Mouse (Mus musculus): ENCODE data around the gene Phgr1.

Phgr1 gene

GRCm38 (mm10) chr2:118779065-118779464 lies 6.5 kb downstream of the Phgr1 start:
- no peak for DNase-seq (ENCODE audit: low read depth, low spot score)

GRCm38 (mm10) chr2:118779504-118780480 lies 7.2 kb downstream of the Phgr1 start, which contains the start of gene Disp2:
TSS of gene Disp2 (plus strand) at chr2:118779719.
- DNase-seq (ENCODE audit: low read depth, low spot score), result peak; percentile 74

- no peak for DNase-seq (ENCODE audit: low read depth, low spot score)
These were observed 8.5 kb downstream of the Phgr1 start for GRCm38 (mm10) chr2:118781115-118781514.

GRCm38 (mm10) chr2:118782303-118782702 lies 9.7 kb downstream of the Phgr1 start:
- DNase-seq (ENCODE audit: low read depth, low spot score), result no peak

GRCm38 (mm10) chr2:118783093-118783492 lies 10.5 kb downstream of the Phgr1 start:
- DNase-seq (ENCODE audit: low read depth, low spot score), result no peak

GRCm38 (mm10) chr2:118783663-118784062 lies 11.1 kb downstream of the Phgr1 start:
- DNase-seq (ENCODE audit: low read depth, low spot score), result no peak

GRCm38 (mm10) chr2:118786525-118786924 lies 14.0 kb downstream of the Phgr1 start:
- no peak for DNase-seq (ENCODE audit: low read depth, low spot score)

GRCm38 (mm10) chr2:118789501-118789900 lies 16.9 kb downstream of the Phgr1 start:
- no peak for DNase-seq (ENCODE audit: low read depth, low spot score)

GRCm38 (mm10) chr2:118790221-118790550 lies 17.6 kb downstream of the Phgr1 start:
- DNase-seq (ENCODE audit: low read depth, low spot score), result no peak

GRCm38 (mm10) chr2:118790551-118791525 lies 18.3 kb downstream of the Phgr1 start:
- peak; percentile 45 for DNase-seq (ENCODE audit: low read depth, low spot score)

- DNase-seq (ENCODE audit: low read depth, low spot score), result no peak
These were observed 19.2 kb downstream of the Phgr1 start for GRCm38 (mm10) chr2:118791591-118792258.

GRCm38 (mm10) chr2:118792259-118792613 lies 19.7 kb downstream of the Phgr1 start:
- no peak for DNase-seq (ENCODE audit: low read depth, low spot score)

GRCm38 (mm10) chr2:118793636-118794035 lies 21.1 kb downstream of the Phgr1 start:
- DNase-seq (ENCODE audit: low read depth, low spot score), result no peak

- no peak for DNase-seq (ENCODE audit: low read depth, low spot score)
These were observed 30.1 kb downstream of the Phgr1 start for GRCm38 (mm10) chr2:118802542-118803118.

GRCm38 (mm10) chr2:118804474-118804873 lies 31.9 kb downstream of the Phgr1 start:
- DNase-seq (ENCODE audit: low read depth, low spot score), result no peak

GRCm38 (mm10) chr2:118805137-118805536 lies 32.6 kb downstream of the Phgr1 start:
- DNase-seq (ENCODE audit: low read depth, low spot score), result no peak

GRCm38 (mm10) chr2:118805756-118806155 lies 33.2 kb downstream of the Phgr1 start:
- no peak for DNase-seq (ENCODE audit: low read depth, low spot score)

- no peak for DNase-seq (ENCODE audit: low read depth, low spot score)
These were observed 34.3 kb downstream of the Phgr1 start for GRCm38 (mm10) chr2:118806860-118807259.

- DNase-seq (ENCODE audit: low read depth, low spot score), result no peak
These were observed 38.3 kb downstream of the Phgr1 start for GRCm38 (mm10) chr2:118810861-118811260.

GRCm38 (mm10) chr2:118812724-118813123 lies 40.2 kb downstream of the Phgr1 start:
- no peak for DNase-seq (ENCODE audit: low read depth, low spot score)

All from CD4-positive, CD25-positive, alpha-beta regulatory T cell, adult 2 months (primary cell).